Mouse (Mus musculus) heart, postnatal 0 days (tissue): ENCODE results near the gene Rasal1.

ENCODE experiments used
- CTCF ChIP-seq: IDR thresholded peaks from 2 replicates; pipeline ENCODE4 v1.5.1; 2016; ENCODE audit warnings: antibody characterized with exemption, control low read depth, low read depth
- EP300 ChIP-seq: IDR thresholded peaks from 2 replicates; pipeline ENCODE4 v1.6.1; 2016; ENCODE audit warnings: antibody characterized with exemption, low read depth

GRCm38 (mm10) chr5:120610906-120611305 lies 37.7 kb upstream of the Rasal1 start:
- TF ChIP-seq EP300 (no peak), CTCF (no peak)
